Mouse (Mus musculus) midbrain, embryonic 15.5 days (tissue): ENCODE results near the gene Reg2. TPM values are rescaled to one million over a fixed set of nuclear protein-coding genes. Genes with fewer than 3 reads are reported as not detected.
"Not testable (repeated sequence)": the region's sequence is repeated elsewhere in the genome, so short reads cannot be mapped to it uniquely, and the experiment has no call there.

Experiments
- ATAC-seq: fragments of 200-750 bp; cut with Nextera tagmentation; replicated peaks from 2 replicates; pipeline ENCODE4 v1.8.0; 2017; ENCODE audit warnings: moderate TSS enrichment
- H3K27ac ChIP-seq: fragments of 300-500 bp; sonication (generic); 2 replicates; pipeline ENCODE4 v1.5.1; 2015; ENCODE audit warnings: mild to moderate bottlenecking, inconsistent platforms
- H3K27me3 ChIP-seq: fragments of 300-500 bp; sonication (generic); replicated peaks from 2 replicates; pipeline ENCODE4 v1.6.1; 2015; ENCODE audit warnings: inconsistent platforms
- H3K36me3 ChIP-seq: fragments of 300-500 bp; sonication (generic); replicated peaks from 2 replicates; pipeline ENCODE4 v1.6.1; 2015; ENCODE audit warnings: inconsistent platforms
- H3K4me1 ChIP-seq: fragments of 300-500 bp; sonication (generic); 2 replicates; pipeline ENCODE4 v1.6.1; 2015; ENCODE audit warnings: inconsistent platforms
- H3K4me2 ChIP-seq: fragments of 300-500 bp; sonication (generic); 2 replicates; pipeline ENCODE4 v1.6.1; 2015; ENCODE audit warnings: inconsistent platforms, mild to moderate bottlenecking, moderate library complexity
- H3K4me3 ChIP-seq: fragments of 300-500 bp; sonication (generic); 2 replicates; pipeline ENCODE4 v1.5.1; 2015; ENCODE audit warnings: mild to moderate bottlenecking, inconsistent platforms
- H3K9ac ChIP-seq: fragments of 300-500 bp; sonication (generic); 2 replicates; pipeline ENCODE4 v1.6.1; 2015; ENCODE audit warnings: mild to moderate bottlenecking, inconsistent platforms
- H3K9me3 ChIP-seq: fragments of 300-500 bp; sonication (generic); 2 replicates; pipeline ENCODE4 v1.6.1; 2016; ENCODE audit warnings: inconsistent platforms
- WGBS: fragments of 180-500 bp; shearing (Covaris S2); methylation state at CpG from one replicate; pipeline ENCODE4 v1.1.7; 2015; ENCODE audit warnings: mixed read lengths; 5-methylcytosine and 5-hydroxymethylcytosine counted together
- polyA plus RNA-seq: library from polyadenylated mRNA; unstranded; fragments of >200 nt; fragmentation: Nextera tagmentation; extraction: Ambion mirVana; gene quantifications from 2 replicates; pipeline ENCODE4 v1.2.1, GENCODE M21; 2015

The Reg2 gene
- polyA plus RNA-seq: not detected in 2 replicates

GRCm38 (mm10) chr6:78395323-78395722 is at the start of gene Reg2:
TSS of gene Reg2 (plus strand) at chr6:78395623.
- not testable (repeated sequence) for H3K9ac ChIP-seq, H3K9me3 ChIP-seq, ATAC-seq, H3K4me1 ChIP-seq, H3K36me3 ChIP-seq, H3K27me3 ChIP-seq, H3K4me3 ChIP-seq, H3K4me2 ChIP-seq, H3K27ac ChIP-seq
- 83% methylated on average over 5 of the region's 17 CpGs for WGBS

- no peak overlapping the region for H3K4me3 ChIP-seq
- H3K9ac ChIP-seq: no peak overlapping the region
- no peaks in the 10 kb centered on the region for H3K4me1 ChIP-seq
- no peaks in the 10 kb centered on the region for H3K27me3 ChIP-seq
- H3K27ac ChIP-seq: no peak overlapping the region
- no peak overlapping the region for H3K4me2 ChIP-seq
- H3K36me3 ChIP-seq: no peaks in the 10 kb centered on the region
- no peaks in the 10 kb centered on the region for H3K9me3 ChIP-seq
- 70% methylated on average over 2 of the region's 2 CpGs for WGBS
- ATAC-seq: no peak
Observed at GRCm38 (mm10) chr6:78361971-78362563, 33.4 kb upstream of the Reg2 start.

GRCm38 (mm10) chr6:78370357-78370756 is 25.1 kb upstream of the Reg2 start, which contains the start of gene Reg3b:
TSS of gene Reg3b (plus strand) at chr6:78370657.
- ATAC-seq: no peak
- WGBS: 96% methylated on average over 2 of the region's 2 CpGs
- H3K9me3 ChIP-seq: no peaks in the 10 kb centered on the region
- no peak within 1 kb of the TSS for H3K4me2 ChIP-seq
- H3K36me3 ChIP-seq: no peaks in the 10 kb centered on the region
- H3K4me3 ChIP-seq: no peak within 1 kb of the TSS
- no peaks in the 10 kb centered on the region for H3K27me3 ChIP-seq
- no peak within 1 kb of the TSS for H3K27ac ChIP-seq
- no peaks in the 10 kb centered on the region for H3K4me1 ChIP-seq
- no peak within 1 kb of the TSS for H3K9ac ChIP-seq

- Histone ChIP-seq H3K27me3 (no peaks in the 10 kb centered on the region), H3K27ac (no peak within 1 kb of the TSS), H3K4me1 (no peaks in the 10 kb centered on the region), H3K9ac (no peak within 1 kb of the TSS), H3K36me3 (no peaks in the 10 kb centered on the region), H3K4me3 (no peak within 1 kb of the TSS), H3K4me2 (no peak within 1 kb of the TSS), H3K9me3 (no peaks in the 10 kb centered on the region)
- ATAC-seq: no peak
- 75% methylated on average over 2 of the region's 2 CpGs for WGBS
Observed at GRCm38 (mm10) chr6:78378765-78379164, 16.7 kb upstream of the Reg2 start, which contains the start of gene Reg3d. TSS of gene Reg3d (minus strand) at chr6:78378865.

- Histone ChIP-seq H3K4me3 (no peak within 1 kb of the TSS), H3K9ac (no peak within 1 kb of the TSS), H3K27me3 (no peaks in the 10 kb centered on the region), H3K4me2 (no peak within 1 kb of the TSS), H3K9me3 (no peaks in the 10 kb centered on the region), H3K27ac (no peak within 1 kb of the TSS), H3K36me3 (no peaks in the 10 kb centered on the region), H3K4me1 (no peaks in the 10 kb centered on the region)
- ATAC-seq: no peak
Observed at GRCm38 (mm10) chr6:78380409-78380808, 15.0 kb upstream of the Reg2 start, which contains the start of gene Reg3a. TSS of gene Reg3a (plus strand) at chr6:78380709.

GRCm38 (mm10) chr6:78385609-78386008 is 9.8 kb upstream of the Reg2 start:
- H3K4me3 ChIP-seq: no peak overlapping the region
- H3K4me1 ChIP-seq: 0 out of 2 replicates have a peak, but pooled peaks cover 5% of the 10 kb centered on the region
- no peak overlapping the region for H3K27ac ChIP-seq
- H3K9me3 ChIP-seq: no peaks in the 10 kb centered on the region
- H3K36me3 ChIP-seq: no peaks in the 10 kb centered on the region
- no peak for ATAC-seq
- no peak overlapping the region for H3K4me2 ChIP-seq
- WGBS: 67% methylated on average over 3 of the region's 3 CpGs
- H3K27me3 ChIP-seq: no peaks in the 10 kb centered on the region
- H3K9ac ChIP-seq: no peak overlapping the region

GRCm38 (mm10) chr6:78422411-78422810 is 27.0 kb downstream of the Reg2 start, which contains the start of gene Reg1:
TSS of gene Reg1 (plus strand) at chr6:78422711.
- H3K4me2 ChIP-seq, H3K4me1 ChIP-seq, H3K27me3 ChIP-seq, H3K9ac ChIP-seq, ATAC-seq, H3K9me3 ChIP-seq, H3K36me3 ChIP-seq, H3K27ac ChIP-seq, H3K4me3 ChIP-seq: not testable (repeated sequence)

GRCm38 (mm10) chr6:78425497-78425896 is 30.1 kb downstream of the Reg2 start:
- no peaks in the 10 kb centered on the region for H3K36me3 ChIP-seq
- H3K4me2 ChIP-seq: no peak overlapping the region
- no peaks in the 10 kb centered on the region for H3K4me1 ChIP-seq
- H3K9me3 ChIP-seq: no peaks in the 10 kb centered on the region
- no peaks in the 10 kb centered on the region for H3K27me3 ChIP-seq
- no peak for ATAC-seq
- 89% methylated on average over 3 of the region's 3 CpGs for WGBS
- no peak overlapping the region for H3K27ac ChIP-seq
- H3K9ac ChIP-seq: no peak overlapping the region
- no peak overlapping the region for H3K4me3 ChIP-seq

- 82% methylated on average over 1 of the region's 1 CpGs for WGBS
- no peak overlapping the region for H3K4me3 ChIP-seq
- no peaks in the 10 kb centered on the region for H3K4me1 ChIP-seq
- no peaks in the 10 kb centered on the region for H3K27me3 ChIP-seq
- H3K36me3 ChIP-seq: no peaks in the 10 kb centered on the region
- no peak for ATAC-seq
- H3K4me2 ChIP-seq: no peak overlapping the region
- H3K9me3 ChIP-seq: no peaks in the 10 kb centered on the region
- no peak overlapping the region for H3K27ac ChIP-seq
- H3K9ac ChIP-seq: no peak overlapping the region
Observed at GRCm38 (mm10) chr6:78447202-78447601, 51.8 kb downstream of the Reg2 start.

GRCm38 (mm10) chr6:78448409-78448808 is 53.0 kb downstream of the Reg2 start:
- no peak for ATAC-seq
- no peak overlapping the region for H3K9ac ChIP-seq
- no peaks in the 10 kb centered on the region for H3K27me3 ChIP-seq
- no peaks in the 10 kb centered on the region for H3K4me1 ChIP-seq
- no peak overlapping the region for H3K4me2 ChIP-seq
- H3K36me3 ChIP-seq: no peaks in the 10 kb centered on the region
- H3K9me3 ChIP-seq: no peaks in the 10 kb centered on the region
- no peak overlapping the region for H3K27ac ChIP-seq
- no peak overlapping the region for H3K4me3 ChIP-seq

GRCm38 (mm10) chr6:78452804-78453203 is 57.4 kb downstream of the Reg2 start:
- H3K27me3 ChIP-seq: no peaks in the 10 kb centered on the region
- no peaks in the 10 kb centered on the region for H3K36me3 ChIP-seq
- H3K9me3 ChIP-seq: no peaks in the 10 kb centered on the region
- no peak overlapping the region for H3K27ac ChIP-seq
- WGBS: 93% methylated on average over 2 of the region's 2 CpGs
- H3K4me1 ChIP-seq: no peaks in the 10 kb centered on the region
- no peak for ATAC-seq
- H3K9ac ChIP-seq: no peak overlapping the region
- H3K4me2 ChIP-seq: no peak overlapping the region
- no peak overlapping the region for H3K4me3 ChIP-seq
